Mouse (Mus musculus) adipose tissue, adult 10 weeks (tissue): Measurements from ENCODE around the gene Olfr982. TPM values are rescaled to one million over a fixed set of nuclear protein-coding genes. Genes with fewer than 3 reads are reported as not detected.

Source experiments
- polyA plus RNA-seq: library from polyadenylated mRNA; stranded (reverse); fragments of 350-450 nt; fragmentation: Illumina TruSeq; extraction: RNeasy Lipid Tissue Mini Kit (QIAGEN cat#74804); gene quantifications from one replicate; pipeline ENCODE4 v1.2.3, GENCODE M21; 2014; ENCODE audit warnings: low read depth, low replicate concordance

The Olfr982 gene
- polyA plus RNA-seq, result not detected

DNA sequence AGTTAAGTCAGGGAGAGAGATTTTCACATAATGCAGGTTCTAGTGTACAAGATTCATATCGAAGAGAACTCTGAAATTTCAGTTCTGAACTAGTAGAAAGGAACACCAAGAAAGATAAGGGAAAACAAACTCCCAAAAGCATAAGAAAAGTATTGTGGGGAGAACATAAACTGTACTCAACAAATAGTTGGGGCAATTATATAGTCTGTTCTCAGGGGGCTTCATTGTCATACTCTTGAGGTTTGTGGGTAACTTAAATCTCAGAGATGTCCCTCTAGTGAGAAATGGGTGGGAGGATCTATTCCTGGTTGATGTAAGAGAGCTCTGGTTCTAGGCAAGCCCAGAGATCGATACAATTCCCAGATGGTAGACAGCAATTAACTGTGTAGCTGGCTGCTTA, at the start of gene Olfr982:
Olfr982 (plus strand) TSS at position 301 of the 400 bp plus-strand sequence.

DNA sequence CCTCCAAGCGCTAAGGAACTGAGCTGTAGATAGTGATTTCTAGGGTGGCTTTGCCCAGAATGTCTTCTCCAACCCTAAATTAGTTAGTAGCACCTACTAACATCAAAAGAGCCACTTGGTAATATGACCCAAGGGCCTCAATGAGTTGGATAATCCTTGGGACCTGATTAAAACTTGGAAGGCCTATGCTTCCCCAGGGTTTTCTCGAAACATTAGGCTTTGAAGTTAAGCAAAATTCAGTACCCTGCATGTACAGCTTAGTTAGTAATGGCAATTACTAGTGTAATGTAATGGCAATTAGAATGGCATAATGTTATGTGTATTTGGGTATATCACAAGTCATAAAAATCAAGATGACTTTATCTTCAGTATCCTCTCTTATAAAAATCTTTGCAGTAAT, 19.9 kb downstream of the Olfr982 start, which contains the start of gene Olfr983:
Olfr983 (minus strand) TSS at position 101 of the 400 bp plus-strand sequence.

DNA sequence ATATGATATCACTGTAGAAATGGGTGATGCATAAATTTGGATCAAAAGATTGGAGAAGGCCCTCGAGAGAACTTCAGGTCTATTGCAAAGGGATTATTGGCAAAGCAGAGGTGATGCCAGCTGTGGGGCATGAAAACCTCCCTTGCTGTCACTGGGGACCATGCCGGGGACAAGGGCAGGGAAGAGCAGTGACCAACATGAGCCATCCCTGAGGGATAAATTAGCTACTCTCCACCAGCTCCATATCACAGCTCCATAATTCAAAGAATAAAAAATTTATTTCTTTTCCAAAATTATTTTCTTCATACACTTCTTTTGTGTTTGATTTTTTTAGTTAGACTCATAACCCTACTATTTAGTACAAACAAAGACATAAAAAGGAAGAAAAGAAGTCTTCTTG, 40.5 kb downstream of the Olfr982 start, which contains the start of gene Olfr984:
Olfr984 (minus strand) TSS at position 101 of the 400 bp plus-strand sequence.

Other genes starting within 250 kb of the Olfr982 start
- not detected for gene Olfr971, start 237.0 kb upstream of the Olfr982 start, polyA plus RNA-seq
- not detected for gene Olfr972, start 207.4 kb upstream of the Olfr982 start, polyA plus RNA-seq
- gene Olfr229, start 166.5 kb upstream of the Olfr982 start, polyA plus RNA-seq, result not detected
- gene Olfr974, start 136.3 kb upstream of the Olfr982 start, polyA plus RNA-seq, result not detected
- not detected for gene Olfr975, start 121.8 kb upstream of the Olfr982 start, polyA plus RNA-seq
- not detected for gene Olfr976, start 112.7 kb upstream of the Olfr982 start, polyA plus RNA-seq
- gene Olfr978, start 81.7 kb upstream of the Olfr982 start, polyA plus RNA-seq, result not detected
- gene Olfr979, start 70.4 kb upstream of the Olfr982 start, polyA plus RNA-seq, result not detected
- gene Olfr980, start 64.2 kb upstream of the Olfr982 start, polyA plus RNA-seq, result not detected
- gene Olfr981, start 52.4 kb upstream of the Olfr982 start, polyA plus RNA-seq, result not detected
- not detected for gene Olfr983, start 19.8 kb downstream of the Olfr982 start, polyA plus RNA-seq
- not detected for gene Olfr984, start 40.4 kb downstream of the Olfr982 start, polyA plus RNA-seq
- gene Olfr985, start 56.4 kb downstream of the Olfr982 start, polyA plus RNA-seq, result not detected
- 1.7 TPM for gene Tmem225, start 74.3 kb downstream of the Olfr982 start, polyA plus RNA-seq
- gene Olfr986, start 107.1 kb downstream of the Olfr982 start, polyA plus RNA-seq, result not detected
- gene Zfp202, start 118.5 kb downstream of the Olfr982 start, polyA plus RNA-seq, result 2.9 TPM
- 3.3 TPM for gene Scn3b, start 195.4 kb downstream of the Olfr982 start, polyA plus RNA-seq